ENCODE assay signal across 8 mouse cellular contexts in genomic region chr11:43766922-43767648, GRCm38 (mm10). TPM values are rescaled to one million over a fixed set of nuclear protein-coding genes. Genes with fewer than 3 reads are reported as not detected.
DNase-seq lines count a peak whose midpoint lies in the region; ATAC-seq and TF ChIP-seq lines count a peak whose summit lies in the region.

No protein-coding gene starts in this region.

- no peak overlapping the region for H3K27ac ChIP-seq in cerebellum, adult 2 months (ENCODE audit: insufficient read depth, low read length)
- H3K27ac ChIP-seq in forebrain, postnatal 0 days (ENCODE audit: low read depth, low read length) = no peak overlapping the region
- H3K27ac ChIP-seq in lung, embryonic 14.5 days (ENCODE audit: low read depth) = no peak overlapping the region
- H3K27ac ChIP-seq in olfactory bulb, adult 2 months (ENCODE audit: insufficient read depth, low read depth, low read length) = no peak overlapping the region
- H3K27ac ChIP-seq in thymus, adult 2 months (ENCODE audit: control insufficient read depth, insufficient read depth, low read length) = no peak overlapping the region

- H3K27me3 ChIP-seq in cerebellum, adult 2 months (ENCODE audit: control insufficient read depth, insufficient read depth, low read length) = no peaks in the 10 kb centered on the region; the same call in 1 of the 2 replicates
- peaks cover 5% of the 10 kb centered on the region for H3K27me3 ChIP-seq in forebrain, postnatal 0 days (ENCODE audit: insufficient read depth, low read length)
- 0 out of 2 replicates have a peak, but pooled peaks cover 2% of the 10 kb centered on the region for H3K27me3 ChIP-seq in lung, embryonic 14.5 days (ENCODE audit: insufficient read depth, low read length)
- no peaks in the 10 kb centered on the region for H3K27me3 ChIP-seq in thymus, adult 2 months (ENCODE audit: control insufficient read depth, insufficient read depth, low read length)

- peak overlapping the region; percentile 60 for H3K4me2 ChIP-seq in forebrain, postnatal 0 days (ENCODE audit: low read depth)
- H3K4me2 ChIP-seq in lung, embryonic 14.5 days = peak overlapping the region; percentile 71

- peak overlapping the region; percentile 45 for H3K4me3 ChIP-seq in cerebellum, adult 2 months (replicated peaks; ENCODE audit: insufficient read depth, low read depth, low read length)
- peak overlapping the region; percentile 43 for H3K4me3 ChIP-seq in forebrain, postnatal 0 days (ENCODE audit: low read depth, low read length)
- peak overlapping the region; percentile 46 for H3K4me3 ChIP-seq in lung, embryonic 14.5 days (ENCODE audit: low read depth, low read length)
- H3K4me3 ChIP-seq in olfactory bulb, adult 2 months (ENCODE audit: insufficient read depth, low read depth, low read length) = peak overlapping the region; percentile 56
- H3K4me3 ChIP-seq in thymus, adult 2 months (ENCODE audit: control insufficient read depth, insufficient read depth, low read length) = peak overlapping the region; percentile 48

- no peaks in the 10 kb centered on the region for H3K36me3 ChIP-seq in forebrain, postnatal 0 days (ENCODE audit: insufficient read depth)
- no peaks in the 10 kb centered on the region for H3K36me3 ChIP-seq in lung, embryonic 14.5 days (ENCODE audit: insufficient read depth)
- no peaks in the 10 kb centered on the region for H3K36me3 ChIP-seq in thymus, adult 2 months (ENCODE audit: control insufficient read depth, insufficient read depth, low read length)

- H3K4me1 ChIP-seq in cerebellum, adult 2 months (ENCODE audit: control insufficient read depth, insufficient read depth, low read length) = no peaks in the 10 kb centered on the region
- H3K4me1 ChIP-seq in forebrain, postnatal 0 days (ENCODE audit: insufficient read depth) = no peaks in the 10 kb centered on the region
- no peaks in the 10 kb centered on the region for H3K4me1 ChIP-seq in lung, embryonic 14.5 days (ENCODE audit: insufficient read depth)
- H3K4me1 ChIP-seq in olfactory bulb, adult 2 months (ENCODE audit: control insufficient read depth, insufficient read depth, low read length) = no peaks in the 10 kb centered on the region
- H3K4me1 ChIP-seq in thymus, adult 2 months (replicated peaks; ENCODE audit: control insufficient read depth, insufficient read depth, low read length) = 0 out of 2 replicates have a peak, but pooled peaks cover 4% of the 10 kb centered on the region

- no peak for TF ChIP-seq POLR2A in cerebellum, adult 2 months (IDR thresholded peaks at IDR 0.05; ENCODE audit: borderline replicate concordance, insufficient read depth, low read length)
- no peak for TF ChIP-seq POLR2A in olfactory bulb, adult 2 months (IDR thresholded peaks at IDR 0.05; ENCODE audit: insufficient read depth, low read depth, low read length)
- TF ChIP-seq POLR2A in thymus, adult 2 months (IDR thresholded peaks at IDR 0.05; ENCODE audit: control insufficient read depth, extremely low read depth, insufficient read depth, low read length, poor library complexity) = no peak

- peak overlapping the region; percentile 26; the same call in 1 of the 2 replicates for H3K9ac ChIP-seq in forebrain, postnatal 0 days
- H3K9ac ChIP-seq in lung, embryonic 14.5 days = peak overlapping the region; percentile 20; the same call in 1 of the 2 replicates

- 6% methylated on average over 37 of the region's 37 CpGs for WGBS in cerebellum, adult 2 months
- 5% methylated on average over 37 of the region's 37 CpGs for WGBS in forebrain, postnatal 0 days
- 5% methylated on average over 37 of the region's 37 CpGs for WGBS in lung, embryonic 14.5 days
- WGBS in olfactory bulb, adult 2 months = 4% methylated on average over 37 of the region's 37 CpGs
- under 1% methylated on average over 37 of the region's 37 CpGs for WGBS in thymus, adult 2 months

- DNase-seq in MEL-GATA-1-ER (ENCODE audit: extremely low read depth, low read depth) = peak; percentile 34
- peak; percentile 69 to 75 for DNase-seq in cerebellum, adult 2 months
- peak; percentile 91 for DNase-seq in forebrain, postnatal 0 days
- DNase-seq in heart, postnatal 4 days = peak; percentile 84
- peak; percentile 50 to 73 for DNase-seq in layer of hippocampus, adult 8-10 months (ENCODE audit: low spot score in 2 of 2)
- DNase-seq in lung, embryonic 14.5 days = peak; percentile 93
- DNase-seq in thymus, adult 2 months = peak; percentile 81

- ATAC-seq in forebrain, postnatal 0 days = peak; percentile 96
- ATAC-seq in lung, embryonic 14.5 days (ENCODE audit: insufficient read depth) = peak; percentile 90

- peak; percentile 83 for TF ChIP-seq CTCF in cerebellum, adult 2 months (IDR thresholded peaks at IDR 0.05; ENCODE audit: borderline replicate concordance, insufficient read depth, low read depth, low read length)
- peak; percentile 97 for TF ChIP-seq CTCF in forebrain, postnatal 0 days (IDR thresholded peaks at IDR 0.05; ENCODE audit: low read depth)
- peak; percentile 95 for TF ChIP-seq CTCF in lung, embryonic 14.5 days (IDR thresholded peaks at IDR 0.05; ENCODE audit: low read depth)
- TF ChIP-seq CTCF in olfactory bulb, adult 2 months (IDR thresholded peaks at IDR 0.05; ENCODE audit: insufficient read depth, low read depth, low read length) = peak; percentile 87
- peak; percentile 79; the same call in 1 of the 2 replicates for TF ChIP-seq CTCF in thymus, adult 2 months (IDR thresholded peaks at IDR 0.05; ENCODE audit: borderline replicate concordance, control insufficient read depth, extremely low read depth, insufficient read depth, low read length, poor library complexity)

- no peaks in the 10 kb centered on the region for H3K9me3 ChIP-seq in forebrain, postnatal 0 days (ENCODE audit: low read length)
- H3K9me3 ChIP-seq in lung, embryonic 14.5 days (ENCODE audit: low read depth, low read length) = no peaks in the 10 kb centered on the region

RNA-seq across cellular contexts. Expression of gene Ttc1, which starts 19.3 kb away (rescaled TPM):
- 70.5 and 72.1 TPM in 2 replicates for polyA plus RNA-seq in cerebellum, adult 2 months (2012; rRNA removed)
- total RNA-seq in forebrain, postnatal 0 days (2014; rRNA removed) = 38.6 and 70.0 TPM in 2 replicates
- 71.3 and 76.9 TPM in 2 replicates for polyA plus RNA-seq in forebrain, postnatal 0 days (2015; fragmentation: Nextera tagmentation; extraction: Ambion mirVana)
- total RNA-seq in heart, postnatal 4 days (2021) = 10 to 100 TPM; 40.4 to 43.5 TPM
- total RNA-seq in layer of hippocampus, adult 8-10 months (2022) = 10 to 100 TPM; 56.2 to 68.4 (median 62.7) TPM
- 70.0 and 74.3 TPM in 2 replicates for polyA plus RNA-seq in lung, embryonic 14.5 days (2014; fragmentation: Nextera tagmentation; extraction: Ambion mirVana)
- polyA plus RNA-seq in olfactory bulb, adult 2 months (2012; ENCODE audit: insufficient read depth, insufficient read length, low replicate concordance, missing spikeins) = not detected in 2 replicates
- polyA plus RNA-seq in thymus, adult 2 months (2012; rRNA removed) = 11.6 and 12.1 TPM in 2 replicates

Comparison
In these comparisons a context has a peak if more than half of its experiments do, and no peak if none do; other contexts are left out.
1. DNase-seq: peak in every context shown above with its lines; median percentile 93 in lung, embryonic 14.5 days; 91 in forebrain, postnatal 0 days; 84 in heart, postnatal 4 days; 81 in thymus, adult 2 months; 72 in cerebellum, adult 2 months; 62 in layer of hippocampus, adult 8-10 months; 34 in MEL-GATA-1-ER.
2. RNA of gene Ttc1, which starts 19.3 kb away (polyA plus RNA-seq): 71.3 to 76.9 TPM in forebrain, postnatal 0 days, 70.5 to 72.1 TPM in cerebellum, adult 2 months, 70.0 to 74.3 TPM in lung, embryonic 14.5 days and 11.6 to 12.1 TPM in thymus, adult 2 months; not detected in olfactory bulb, adult 2 months; every median in the first group is over 10 times any median in the second.
3. Peak in every context shown above with its lines, with median percentiles within 50 percentile points of each other: H3K4me3 ChIP-seq and CTCF ChIP-seq.